Mouse (Mus musculus) B cell, adult 62 days (primary cell): ENCODE results near the gene Zdhhc21. TPM values are rescaled to one million over a fixed set of nuclear protein-coding genes. Genes with fewer than 3 reads are reported as not detected.

Experiments
- total RNA-seq: library from RNA; stranded (reverse); gene quantifications from 4 replicates; pipeline ENCODE4 v1.2.4, GENCODE M21; 2023

Zdhhc21 gene
- 15.2 to 22.6 TPM (median 19.7 TPM) in 4 replicates for total RNA-seq

GRCm38 (mm10) chr4:82859131-82860125 is at the start of gene Zdhhc21:
Zdhhc21 (minus strand) TSS chr4:82859958.

GRCm38 (mm10) chr4:82884636-82885534 is 25.1 kb upstream of the Zdhhc21 start, which contains the start of gene Cer1:
Cer1 (minus strand) TSS chr4:82885148.

Other genes with a start within 250 kb of the Zdhhc21 start
- gene Nfib, start 154.2 kb downstream of the Zdhhc21 start, total RNA-seq: 0.09 to 0.32 TPM (median 0.15 TPM) in 3 of 4 replicates, not detected in the other
- not detected in 4 replicates for gene Cer1, start 25.2 kb upstream of the Zdhhc21 start, total RNA-seq
- gene Frem1, start 192.4 kb upstream of the Zdhhc21 start, total RNA-seq: not detected in 4 replicates